Mouse (Mus musculus) spleen, embryonic (tissue): ENCODE results near the gene 1700017B05Rik.

ENCODE experiments used
- CTCF ChIA-PET: fragments of 350-600 bp; sonication (Branson Sonifier 250); formaldehyde crosslinking; loops from one replicate; lab custom pipeline; 2022; lab: Charles Lee

Gene 1700017B05Rik

GRCm38 (mm10) chr9:57272902-57273804 lies 10.7 kb upstream of the 1700017B05Rik start:
- CTCF ChIA-PET = interaction anchor here (0.6 to 0.7 kb wide), 2 partner anchors 65 to 72 kb away, joined by 3 to 5 read pairs; no protein-coding TSS in a partner anchor

GRCm38 (mm10) chr9:57271837-57272562 lies 9.6 kb upstream of the 1700017B05Rik start:
- CTCF ChIA-PET = interaction anchor here (0.6 to 0.7 kb wide), 2 partner anchors 57 to 300 kb away, joined by 3 to 15 read pairs; no protein-coding TSS in a partner anchor

DNA sequence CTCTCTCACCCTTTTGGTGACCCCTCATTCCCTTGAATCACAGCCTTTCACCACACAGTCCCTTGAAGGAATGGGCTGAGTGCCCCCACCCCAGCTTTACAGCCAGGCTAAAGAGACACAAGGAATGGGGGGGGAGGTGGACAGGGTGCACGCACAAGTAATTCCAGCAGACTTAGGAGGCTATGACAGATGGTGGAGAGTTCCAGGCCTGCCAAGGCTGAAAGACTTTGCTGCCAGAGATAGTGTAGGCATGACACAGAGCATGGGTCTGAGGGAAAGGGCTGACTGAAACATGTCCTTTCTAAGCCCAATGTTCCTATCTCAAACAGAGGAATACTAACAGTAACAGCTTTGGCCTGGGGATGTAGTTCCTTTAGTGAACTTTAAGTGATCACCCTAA lies 8.7 kb upstream of the 1700017B05Rik start:
- CTCF ChIA-PET = no interaction called here

- CTCF ChIA-PET = no interaction called here
Observed at GRCm38 (mm10) chr9:57270399-57270798, 8.0 kb upstream of the 1700017B05Rik start.

- CTCF ChIA-PET = interaction anchor here (0.7 kb wide), 2 partner anchors 96 to 553 kb away, joined by 3 to 7 read pairs; no protein-coding TSS in a partner anchor
Observed at GRCm38 (mm10) chr9:57269384-57269783, 7.0 kb upstream of the 1700017B05Rik start.

DNA sequence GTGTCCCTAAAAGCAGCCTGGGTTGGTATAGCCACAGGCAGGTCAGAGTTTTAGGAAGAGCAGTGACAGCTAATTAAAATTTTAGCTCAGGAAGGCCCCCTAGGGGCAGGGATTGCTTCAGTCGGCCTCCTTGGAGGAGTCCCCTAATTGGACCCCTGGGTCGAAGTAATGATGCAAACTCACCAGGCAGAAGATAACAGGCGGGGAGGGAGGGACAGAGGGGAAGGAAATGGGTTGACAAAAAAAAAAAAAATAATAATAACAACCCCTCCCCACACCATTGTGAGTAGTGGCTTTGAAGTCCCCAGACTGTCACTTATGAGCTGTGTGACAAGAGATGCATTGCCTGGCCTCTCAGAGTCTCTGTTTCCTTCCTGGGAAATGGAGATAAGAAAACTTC lies 6.2 kb upstream of the 1700017B05Rik start:
- CTCF ChIA-PET = interaction anchor here (0.6 to 0.7 kb wide), 3 partner anchors 13 to 554 kb away, joined by 3 to 10 read pairs (median 7); no protein-coding TSS in a partner anchor

DNA sequence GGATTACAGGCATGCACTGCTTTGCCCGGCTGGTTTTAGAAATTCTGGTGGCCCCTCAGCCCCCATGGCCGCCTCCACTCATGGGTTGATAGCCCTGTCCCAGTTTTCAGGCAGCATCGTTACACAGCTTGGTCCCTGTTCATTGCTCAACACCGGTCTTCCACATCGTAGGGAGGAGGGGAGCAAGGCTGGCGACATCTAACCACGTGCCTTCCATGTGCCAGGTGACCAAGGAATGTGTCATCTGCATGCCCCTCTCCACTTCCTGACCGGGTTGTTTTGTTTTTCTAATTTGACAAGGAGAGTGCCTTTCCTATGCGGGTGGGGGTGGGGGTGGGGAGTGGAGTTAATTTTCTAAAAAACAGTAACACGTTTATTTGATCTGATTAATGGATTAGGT lies 5.7 kb upstream of the 1700017B05Rik start:
- CTCF ChIA-PET = interaction anchor here (0.6 to 0.7 kb wide), 2 partner anchors 14 to 171 kb away, joined by 3 to 10 read pairs; no protein-coding TSS in a partner anchor

DNA sequence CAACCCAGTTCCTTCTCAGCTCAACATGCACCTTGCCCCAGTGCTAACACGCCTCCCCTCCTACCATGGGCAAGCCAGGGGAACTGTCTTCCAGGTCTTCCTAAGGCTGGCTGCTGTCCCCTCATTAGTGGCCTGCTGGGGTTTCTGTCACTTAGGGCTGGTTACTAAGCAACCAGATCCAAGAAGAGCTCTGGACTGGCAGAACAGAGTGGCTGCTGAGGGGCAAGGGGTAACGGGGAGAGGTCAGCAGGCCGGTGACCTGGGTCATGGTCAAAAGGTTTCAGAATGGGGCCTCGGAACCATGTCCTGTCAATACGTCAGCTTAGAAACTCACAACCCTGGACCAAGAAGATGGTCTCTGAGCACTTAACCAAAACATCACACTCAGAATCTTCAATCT lies 5.0 kb upstream of the 1700017B05Rik start:
- CTCF ChIA-PET = no interaction called here

DNA sequence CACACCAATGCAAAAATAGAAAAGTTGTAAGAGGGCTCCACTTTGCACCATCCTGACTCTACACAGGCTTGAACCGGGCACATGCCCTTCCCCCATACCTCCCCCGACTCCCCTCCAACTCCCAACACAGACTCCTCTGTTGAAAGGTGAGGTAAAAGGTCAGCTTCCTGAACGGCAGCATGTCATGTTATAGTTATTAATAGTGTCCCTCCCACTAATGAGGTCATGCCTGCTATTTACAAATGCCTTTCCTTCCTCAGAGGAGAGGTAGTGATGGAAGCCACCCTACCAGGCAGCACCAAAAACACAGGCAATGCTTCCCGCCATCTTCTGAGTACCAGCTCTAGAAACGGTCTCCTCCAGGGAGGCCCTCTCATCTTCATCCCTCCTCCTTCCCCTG lies 2.7 kb upstream of the 1700017B05Rik start:
- CTCF ChIA-PET = no interaction called here

DNA sequence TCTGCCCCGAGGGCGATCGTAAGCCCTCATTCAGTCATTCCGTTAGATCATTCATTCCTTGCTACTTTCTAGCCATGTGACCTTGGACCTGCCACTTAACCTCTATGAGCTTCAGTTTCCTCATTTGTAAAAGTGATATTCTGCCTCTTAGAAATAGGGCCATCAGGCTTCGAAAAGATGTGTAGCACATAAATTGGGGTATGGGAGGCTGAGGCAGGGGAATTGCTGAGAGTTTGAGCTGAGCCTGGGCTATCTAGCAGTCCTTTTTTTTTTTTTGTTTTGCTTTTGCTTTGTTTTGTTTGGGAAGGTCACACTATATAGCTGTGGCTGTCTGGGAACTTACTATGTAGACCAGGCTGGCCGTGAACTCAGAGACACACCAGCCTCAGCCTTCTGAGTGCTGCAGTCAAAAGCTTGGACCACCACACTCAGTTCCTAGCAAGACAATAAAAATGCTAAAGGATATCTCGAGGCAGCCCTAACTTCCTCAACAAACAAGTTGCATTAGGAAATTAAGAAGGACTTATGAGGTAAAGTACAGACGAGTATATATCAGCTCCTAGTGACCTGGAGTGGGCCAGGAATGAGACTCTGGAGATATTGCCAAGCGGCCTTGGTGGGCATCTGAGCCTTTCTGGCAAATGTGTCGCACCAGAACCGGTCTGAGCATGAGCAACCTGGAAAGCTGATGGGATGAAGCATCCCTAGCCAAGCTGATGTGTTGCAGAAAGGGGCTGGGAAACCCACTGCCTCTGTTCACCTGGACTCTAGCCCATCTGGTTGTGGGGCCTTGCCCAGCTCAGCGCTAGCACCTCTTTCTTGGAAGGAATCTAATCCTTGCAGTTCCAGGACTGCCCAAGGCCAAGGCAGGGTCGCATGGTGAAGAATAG lies 628 bp upstream of the 1700017B05Rik start:
- CTCF ChIA-PET = no interaction called here

- CTCF ChIA-PET = no interaction called here
Observed at GRCm38 (mm10) chr9:57261516-57261912, 898 bp downstream of the 1700017B05Rik start.

- CTCF ChIA-PET = no interaction called here
Observed at GRCm38 (mm10) chr9:57260940-57261339, 1.5 kb downstream of the 1700017B05Rik start.

DNA sequence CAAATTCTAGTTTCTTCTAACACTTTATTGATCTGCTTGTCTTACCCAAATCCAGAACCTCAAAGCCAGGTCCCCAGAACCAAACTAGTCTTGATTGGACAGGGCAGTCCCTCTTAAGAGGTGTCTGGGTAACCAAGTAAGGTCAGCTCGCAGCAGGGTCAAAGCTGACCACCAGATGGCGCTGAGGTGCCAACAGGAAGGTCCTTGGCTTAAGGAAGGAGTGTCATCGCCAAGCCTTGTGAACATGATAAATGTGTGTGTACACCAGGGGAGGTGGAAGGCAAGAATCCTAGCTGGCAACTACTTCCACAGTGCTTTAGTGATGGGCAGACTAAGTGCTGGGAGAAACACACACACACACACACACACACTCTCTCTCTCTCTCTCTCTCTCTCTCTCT lies 2.7 kb downstream of the 1700017B05Rik start:
- CTCF ChIA-PET = interaction anchor here (0.7 to 1.0 kb wide), 2 partner anchors 161 to 173 kb away, joined by 3 to 5 read pairs; no protein-coding TSS in a partner anchor

DNA sequence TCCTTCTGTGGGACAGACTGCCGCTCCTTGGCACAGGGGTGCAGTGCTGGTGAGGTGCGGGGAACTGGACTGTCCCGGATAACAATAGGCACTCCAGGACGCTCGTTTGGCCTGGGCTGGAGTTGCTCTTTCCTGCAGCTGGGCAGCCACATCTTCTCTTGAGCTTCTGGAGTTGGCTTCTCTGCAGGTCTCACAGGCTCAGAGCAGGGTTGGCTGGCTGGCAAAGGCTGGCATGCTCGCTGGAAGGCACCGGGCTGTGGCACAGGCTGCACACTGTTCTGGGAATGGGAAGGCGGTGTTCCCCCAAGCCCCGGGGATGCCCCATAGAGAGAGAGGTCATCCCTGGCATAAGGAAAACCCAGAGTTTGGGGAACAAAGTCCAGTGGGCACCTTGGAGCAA lies 4.8 kb downstream of the 1700017B05Rik start:
- CTCF ChIA-PET = interaction anchor here (0.5 kb wide), 1 partner anchor 273 kb away, joined by 3 read pairs; no protein-coding TSS in a partner anchor

GRCm38 (mm10) chr9:57256861-57257260 lies 5.6 kb downstream of the 1700017B05Rik start:
- CTCF ChIA-PET = no interaction called here

DNA sequence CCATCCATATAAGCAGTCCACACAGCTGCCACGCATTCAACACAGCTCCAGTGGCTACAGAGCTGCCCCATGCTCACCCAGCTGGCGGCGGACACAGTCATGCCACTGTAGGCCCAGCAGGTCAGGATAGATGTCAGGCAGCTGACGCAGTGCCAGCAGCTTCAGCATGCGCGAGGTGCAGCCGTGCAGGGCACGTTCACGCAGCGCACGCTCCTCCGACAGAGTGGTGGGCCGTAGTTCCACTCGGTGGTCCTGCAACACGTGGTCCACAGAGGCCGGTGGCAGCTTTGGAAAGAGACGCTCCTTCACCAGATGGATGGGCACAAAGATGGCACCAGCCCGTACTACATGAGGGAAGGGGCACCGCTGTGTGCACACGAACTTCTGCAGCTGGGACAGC lies 6.1 kb downstream of the 1700017B05Rik start:
- CTCF ChIA-PET = no interaction called here

- CTCF ChIA-PET = interaction anchor here (0.6 kb wide), 1 partner anchor 161 kb away, joined by 3 read pairs; no protein-coding TSS in a partner anchor
Observed at GRCm38 (mm10) chr9:57254823-57255495, 7.5 kb downstream of the 1700017B05Rik start.

- CTCF ChIA-PET = no interaction called here
Observed at GRCm38 (mm10) chr9:57254061-57254460, 8.4 kb downstream of the 1700017B05Rik start.

DNA sequence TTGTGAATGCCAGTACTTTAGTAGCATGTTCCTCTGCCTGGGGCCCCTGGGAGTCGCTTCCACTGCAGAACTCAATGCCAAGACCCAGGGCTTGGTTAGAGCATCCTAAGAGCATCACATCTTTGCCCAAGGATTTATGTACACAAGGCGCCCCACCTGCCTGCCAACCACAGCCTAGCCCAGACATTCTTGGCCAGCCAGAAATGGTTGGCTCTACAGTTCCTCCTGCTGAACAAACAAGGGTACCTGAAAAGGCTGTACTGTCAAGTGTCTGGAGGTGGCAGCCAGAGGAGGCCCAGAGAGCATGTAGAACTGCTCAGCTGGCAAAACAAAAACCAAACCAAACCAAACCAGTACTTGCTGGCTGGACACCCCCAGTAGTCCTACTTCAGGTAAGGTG lies 11.3 kb downstream of the 1700017B05Rik start:
- CTCF ChIA-PET = no interaction called here

- CTCF ChIA-PET = no interaction called here
Observed at GRCm38 (mm10) chr9:57250026-57250425, 12.4 kb downstream of the 1700017B05Rik start.
